Mouse (Mus musculus) spleen, adult 2 months (tissue): ENCODE measurements around the gene BC005537. TPM values are rescaled to one million over a fixed set of nuclear protein-coding genes. Genes with fewer than 3 reads are reported as not detected.

ENCODE experiments used
- DNase-seq, 2 experiments: peaks; one replicate each; pipeline versions ENCODE4 v3.0.0 to v3.0.0-alpha.2; 2012 to 2021; ENCODE audit warnings: low spot score in 2 of 2, low read depth in 1 of 2
- H3K27ac ChIP-seq: fragments of 200-500 bp; 2 replicates; pipeline ENCODE4 v1.5.1; 2012; ENCODE audit warnings: low read length, inconsistent platforms; ENCODE audit not compliant: insufficient read depth
- H3K27me3 ChIP-seq: fragments of 200-500 bp; 2 replicates; pipeline ENCODE4 v1.6.1; 2012; ENCODE audit warnings: mild to moderate bottlenecking, moderate library complexity, low read length, inconsistent platforms; ENCODE audit not compliant: control insufficient read depth, insufficient read depth
- H3K36me3 ChIP-seq: fragments of 200-500 bp; 2 replicates; pipeline ENCODE4 v1.6.1; 2012; ENCODE audit warnings: mild to moderate bottlenecking, low read length, inconsistent platforms; ENCODE audit not compliant: control insufficient read depth, insufficient read depth
- H3K4me1 ChIP-seq: fragments of 200-500 bp; 2 replicates; pipeline ENCODE4 v1.6.1; 2011; ENCODE audit warnings: inconsistent platforms; ENCODE audit not compliant: control insufficient read depth, insufficient read depth, insufficient read length
- H3K4me3 ChIP-seq: fragments of 200-500 bp; 2 replicates; pipeline ENCODE4 v1.5.1; 2011; ENCODE audit warnings: mild to moderate bottlenecking, inconsistent platforms; ENCODE audit not compliant: insufficient read depth, insufficient read length; ENCODE audit errors: extremely low read depth
- CTCF ChIP-seq: fragments of 200-500 bp; IDR thresholded peaks from 2 replicates; pipeline ENCODE4 v1.5.1; 2011; ENCODE audit warnings: mild to moderate bottlenecking, inconsistent platforms; ENCODE audit not compliant: insufficient read depth, insufficient read length, insufficient replicate concordance; ENCODE audit errors: extremely low read depth
- POLR2A ChIP-seq: fragments of 200-500 bp; IDR thresholded peaks from 2 replicates; pipeline ENCODE4 v1.6.1; 2011; ENCODE audit warnings: low read depth, low read length, inconsistent platforms
- WGBS: fragments of 180-500 bp; shearing (Covaris S2); methylation state at CpG from one replicate; pipeline ENCODE4 v1.1.7; 2018; 5-methylcytosine and 5-hydroxymethylcytosine counted together
- polyA plus RNA-seq: library from polyadenylated mRNA; depleted of rRNA; stranded (reverse); fragments of >200 nt; gene quantifications from 2 replicates; pipeline ENCODE4 v1.2.3, GENCODE M21; 2012

BC005537 gene
- polyA plus RNA-seq, 1 experiment, result 21.0 TPM

- no peak for DNase-seq
- TF ChIP-seq CTCF, result no peak
- TF ChIP-seq POLR2A, result no peak
- Histone ChIP-seq H3K4me1 (no peaks in the 10 kb centered on the region), H3K4me3 (no peak overlapping the region), H3K36me3 (peaks cover 11% of the 10 kb centered on the region), H3K27me3 (no peaks in the 10 kb centered on the region), H3K27ac (no peak overlapping the region)
- 49% methylated on average over 3 of the region's 3 CpGs for WGBS
Measured at GRCm38 (mm10) chr13:24839831-24840230, 38.4 kb downstream of the BC005537 start.

- WGBS, result 93% methylated on average over 3 of the region's 3 CpGs
- H3K27me3 ChIP-seq, result no peaks in the 10 kb centered on the region
- no peak overlapping the region for H3K27ac ChIP-seq
- DNase-seq, result no peak
- no peak for TF ChIP-seq POLR2A
- TF ChIP-seq CTCF, result no peak
- no peak overlapping the region for H3K4me3 ChIP-seq
- no peaks in the 10 kb centered on the region for H3K4me1 ChIP-seq
- H3K36me3 ChIP-seq, result peaks cover 10% of the 10 kb centered on the region
Measured at GRCm38 (mm10) chr13:24841702-24842101, 40.2 kb downstream of the BC005537 start.

GRCm38 (mm10) chr13:24844983-24845955 lies 43.8 kb downstream of the BC005537 start, which contains the start of gene D130043K22Rik:
Gene D130043K22Rik (plus strand): TSS chr13:24845135.
- H3K27me3 ChIP-seq, result no peaks in the 10 kb centered on the region
- no peaks in the 10 kb centered on the region for H3K4me1 ChIP-seq
- WGBS, result 20% methylated on average over 40 of the region's 40 CpGs
- H3K36me3 ChIP-seq, result peaks cover 4% of the 10 kb centered on the region; the same call in 1 of the 2 replicates
- peak in 1 of 2 experiments; percentile 17 for DNase-seq
- H3K4me3 ChIP-seq, result peak within 1 kb of the TSS; percentile 14; the same call in 1 of the 2 replicates
- TF ChIP-seq POLR2A, result no peak
- TF ChIP-seq CTCF, result no peak
- no peak within 1 kb of the TSS for H3K27ac ChIP-seq

GRCm38 (mm10) chr13:24849318-24849717 lies 47.9 kb downstream of the BC005537 start:
- Histone ChIP-seq H3K36me3 (no peaks in the 10 kb centered on the region), H3K27ac (no peak overlapping the region), H3K4me1 (no peaks in the 10 kb centered on the region), H3K4me3 (no peak overlapping the region), H3K27me3 (no peaks in the 10 kb centered on the region)
- 83% methylated on average over 4 of the region's 4 CpGs for WGBS
- DNase-seq, result no peak
- TF ChIP-seq CTCF (no peak), POLR2A (no peak)

- no peak overlapping the region for H3K4me3 ChIP-seq
Measured at GRCm38 (mm10) chr13:24851989-24852388, 50.5 kb downstream of the BC005537 start.

GRCm38 (mm10) chr13:24852570-24852969 lies 51.1 kb downstream of the BC005537 start:
- no peaks in the 10 kb centered on the region for H3K27me3 ChIP-seq
- no peak for TF ChIP-seq POLR2A
- TF ChIP-seq CTCF, result no peak
- WGBS, result 75% methylated on average over 3 of the region's 3 CpGs
- H3K36me3 ChIP-seq, result no peaks in the 10 kb centered on the region
- H3K4me3 ChIP-seq, result no peak overlapping the region
- no peaks in the 10 kb centered on the region for H3K4me1 ChIP-seq
- H3K27ac ChIP-seq, result no peak overlapping the region
- no peak for DNase-seq

More at GRCm38 (mm10) chr13:24851989-24852388, 50.5 kb downstream of the BC005537 start:
- H3K27ac ChIP-seq, result no peak overlapping the region
- TF ChIP-seq POLR2A (no peak), CTCF (no peak)
- no peaks in the 10 kb centered on the region for H3K36me3 ChIP-seq
- H3K27me3 ChIP-seq, result no peaks in the 10 kb centered on the region
- WGBS, result 84% methylated on average over 2 of the region's 2 CpGs
- no peaks in the 10 kb centered on the region for H3K4me1 ChIP-seq
- DNase-seq, result no peak

- H3K36me3 ChIP-seq, result no peaks in the 10 kb centered on the region
- no peak overlapping the region for H3K27ac ChIP-seq
- H3K4me1 ChIP-seq, result no peaks in the 10 kb centered on the region
- DNase-seq, result no peak
- H3K4me3 ChIP-seq, result no peak overlapping the region
- no peaks in the 10 kb centered on the region for H3K27me3 ChIP-seq
- TF ChIP-seq POLR2A (no peak), CTCF (no peak)
Measured at GRCm38 (mm10) chr13:24859115-24859514, 57.7 kb downstream of the BC005537 start.
